In genomic region chr1:171286517-171286916, GRCm38 (mm10) we compare ENCODE assay signal across 8 mouse cellular contexts. TPM values are rescaled to one million over a fixed set of nuclear protein-coding genes. Genes with fewer than 3 reads are reported as not detected.
DNase-seq lines count a peak whose midpoint lies in the region; ATAC-seq and TF ChIP-seq lines count a peak whose summit lies in the region.

No protein-coding gene starts in this region.

- ATAC-seq in heart, embryonic 12.5 days (ENCODE audit: insufficient number of reproducible peaks, low FRiP score), result no peak
- ATAC-seq in hindbrain, embryonic 14.5 days (ENCODE audit: low FRiP score), result no peak
- no peak for ATAC-seq in midbrain, postnatal 0 days (ENCODE audit: low FRiP score)
- ATAC-seq in activated CD4-positive, CD25-positive, alpha-beta regulatory T cell, adult 4 months, result no peak

- DNase-seq in heart, adult 2 months, result no peak
- peak; percentile 67 for DNase-seq in cerebellum, adult 9-11 months
- DNase-seq in hindbrain, embryonic 14.5 days (ENCODE audit: low spot score), result no peak
- DNase-seq in midbrain, postnatal 0 days (ENCODE audit: low spot score), result no peak
- DNase-seq in layer of hippocampus, adult 9-10 months (ENCODE audit: low spot score), result no peak
- no peak for DNase-seq in Muller cell, postnatal 12 days (ENCODE audit: inconsistent ontology term)

- no peak overlapping the region for H3K27ac ChIP-seq in heart, embryonic 12.5 days (ENCODE audit: poor library complexity, severe bottlenecking)
- no peak overlapping the region for H3K27ac ChIP-seq in heart, adult 2 months
- H3K27ac ChIP-seq in hindbrain, embryonic 14.5 days, result no peak overlapping the region
- H3K27ac ChIP-seq in midbrain, postnatal 0 days (ENCODE audit: low read depth, low read length), result no peak overlapping the region; the same call in 1 of the 2 replicates

- H3K4me3 ChIP-seq in heart, embryonic 12.5 days, result peak overlapping the region; percentile 73
- no peak overlapping the region for H3K4me3 ChIP-seq in heart, adult 2 months
- peak overlapping the region; percentile 84 for H3K4me3 ChIP-seq in hindbrain, embryonic 14.5 days (replicated peaks; ENCODE audit: low read length)
- peak overlapping the region; percentile 57 for H3K4me3 ChIP-seq in midbrain, postnatal 0 days (ENCODE audit: low read depth, low read length)

- H3K79me2 ChIP-seq in heart, adult 2 months (replicated peaks; ENCODE audit: control insufficient read depth, insufficient read depth, low read length), result no peaks in the 10 kb centered on the region; the same call in 1 of the 2 replicates

- 0 out of 2 replicates have a peak overlapping the region, but pooled peaks have one; percentile 32 for H3K9ac ChIP-seq in heart, embryonic 12.5 days
- no peak overlapping the region for H3K9ac ChIP-seq in heart, adult 2 months (ENCODE audit: low read depth, low read length)
- H3K9ac ChIP-seq in hindbrain, embryonic 14.5 days, result peak overlapping the region; percentile 96; the same call in 1 of the 2 replicates
- peak overlapping the region; percentile 89; the same call in 1 of the 2 replicates for H3K9ac ChIP-seq in midbrain, postnatal 0 days (replicated peaks; ENCODE audit: low read length, poor library complexity, severe bottlenecking)

- H3K9me3 ChIP-seq in heart, embryonic 12.5 days (replicated peaks), result no peaks in the 10 kb centered on the region
- no peaks in the 10 kb centered on the region for H3K9me3 ChIP-seq in hindbrain, embryonic 14.5 days (ENCODE audit: control insufficient read depth, low read length)
- H3K9me3 ChIP-seq in midbrain, postnatal 0 days (ENCODE audit: low read length), result no peaks in the 10 kb centered on the region

- no peak for TF ChIP-seq CTCF in heart, adult 2 months (IDR thresholded peaks at IDR 0.05)
- TF ChIP-seq CTCF in midbrain, postnatal 0 days (IDR thresholded peaks at IDR 0.05), result no peak

- WGBS in heart, embryonic 12.5 days, result 92% methylated on average over 19 of the region's 19 CpGs
- WGBS in heart, adult 2 months, result 91% methylated on average over 19 of the region's 19 CpGs
- 90% methylated on average over 19 of the region's 19 CpGs for WGBS in hindbrain, embryonic 14.5 days
- 89% methylated on average over 19 of the region's 19 CpGs for WGBS in midbrain, postnatal 0 days

- H3K36me3 ChIP-seq in heart, embryonic 12.5 days, result peaks cover 62% of the 10 kb centered on the region
- H3K36me3 ChIP-seq in heart, adult 2 months (ENCODE audit: control insufficient read depth, insufficient read depth, low read length), result no peaks in the 10 kb centered on the region; the same call in 1 of the 2 replicates
- H3K36me3 ChIP-seq in hindbrain, embryonic 14.5 days (replicated peaks; ENCODE audit: control insufficient read depth, insufficient read depth), result peaks cover 64% of the 10 kb centered on the region
- H3K36me3 ChIP-seq in midbrain, postnatal 0 days (ENCODE audit: insufficient read depth, low read length), result peaks cover 35% of the 10 kb centered on the region

- intact Hi-C loops in heart, adult 2 months (cut with DNase I), result no loop called here

- TF ChIP-seq EP300 in heart, adult 2 months (IDR thresholded peaks at IDR 0.05; ENCODE audit: insufficient read depth, low read depth, low read length), result no peak

- no peak for TF ChIP-seq POLR2A in heart, adult 2 months (IDR thresholded peaks at IDR 0.05; ENCODE audit: insufficient read depth, low read depth, low read length)

- peak overlapping the region; percentile 80 for H3K4me2 ChIP-seq in heart, embryonic 12.5 days
- H3K4me2 ChIP-seq in hindbrain, embryonic 14.5 days (replicated peaks), result peak overlapping the region; percentile 65
- peak overlapping the region; percentile 53 for H3K4me2 ChIP-seq in midbrain, postnatal 0 days (ENCODE audit: low read depth, low read length, poor library complexity, severe bottlenecking)

- peaks cover 22% of the 10 kb centered on the region for H3K4me1 ChIP-seq in heart, embryonic 12.5 days (replicated peaks)
- H3K4me1 ChIP-seq in heart, adult 2 months (ENCODE audit: control insufficient read depth, insufficient read depth, low read length), result peaks cover 8% of the 10 kb centered on the region
- peaks cover 25% of the 10 kb centered on the region for H3K4me1 ChIP-seq in hindbrain, embryonic 14.5 days (replicated peaks; ENCODE audit: control insufficient read depth, insufficient read depth, low read length)
- peaks cover 6% of the 10 kb centered on the region; the same call in 1 of the 2 replicates for H3K4me1 ChIP-seq in midbrain, postnatal 0 days (ENCODE audit: insufficient read depth, low read length)

- H3K27me3 ChIP-seq in heart, embryonic 12.5 days (replicated peaks), result no peaks in the 10 kb centered on the region
- no peaks in the 10 kb centered on the region for H3K27me3 ChIP-seq in heart, adult 2 months (ENCODE audit: control insufficient read depth, insufficient read depth, low read length)
- no peaks in the 10 kb centered on the region for H3K27me3 ChIP-seq in hindbrain, embryonic 14.5 days (ENCODE audit: control insufficient read depth, insufficient read depth, low read length)
- no peaks in the 10 kb centered on the region for H3K27me3 ChIP-seq in midbrain, postnatal 0 days (ENCODE audit: insufficient read depth, low read length)

RNA-seq across cellular contexts. Expression of gene Usp21, which starts 1.3 kb away (rescaled TPM):
- 55.1 and 55.7 TPM in 2 replicates for polyA plus RNA-seq in heart, embryonic 12.5 days (2016; fragmentation: Nextera tagmentation; extraction: Ambion mirVana)
- total RNA-seq in heart, adult 2 months (2021), result 10 to 100 TPM; 19.9 to 20.1 TPM
- 31.7 and 37.9 TPM in 2 replicates for polyA plus RNA-seq in heart, adult 2 months (2012; rRNA removed)
- polyA plus RNA-seq in hindbrain, embryonic 14.5 days (2014; fragmentation: Nextera tagmentation; extraction: Ambion mirVana), result 80.1 and 85.8 TPM in 2 replicates
- total RNA-seq in midbrain, postnatal 0 days (2014; rRNA removed), result 59.5 and 65.9 TPM in 2 replicates
- 81.0 and 82.6 TPM in 2 replicates for polyA plus RNA-seq in midbrain, postnatal 0 days (2015; fragmentation: Nextera tagmentation; extraction: Ambion mirVana)
- polyA plus RNA-seq in activated CD4-positive, CD25-positive, alpha-beta regulatory T cell, adult 4 months (2017; shearing (Covaris generic)), result 10 to 100 TPM; 11.8 to 19.8 TPM

RNA-seq across cellular contexts. Expression of gene Ppox, which starts 5.5 kb away (rescaled TPM):
- polyA plus RNA-seq in heart, embryonic 12.5 days (2016; fragmentation: Nextera tagmentation; extraction: Ambion mirVana), result 51.7 and 55.4 TPM in 2 replicates
- 10 to 100 TPM in 1 of 2 experiments, 1 to 10 TPM in 1; 9.7 to 12.0 TPM for total RNA-seq in heart, adult 2 months (2021)
- polyA plus RNA-seq in heart, adult 2 months (2012; rRNA removed), result 31.4 and 33.1 TPM in 2 replicates
- polyA plus RNA-seq in hindbrain, embryonic 14.5 days (2014; fragmentation: Nextera tagmentation; extraction: Ambion mirVana), result 43.5 and 44.6 TPM in 2 replicates
- 36.5 and 45.9 TPM in 2 replicates for total RNA-seq in midbrain, postnatal 0 days (2014; rRNA removed)
- polyA plus RNA-seq in midbrain, postnatal 0 days (2015; fragmentation: Nextera tagmentation; extraction: Ambion mirVana), result 31.3 and 32.6 TPM in 2 replicates
- polyA plus RNA-seq in activated CD4-positive, CD25-positive, alpha-beta regulatory T cell, adult 4 months (2017; shearing (Covaris generic)), result 10 to 100 TPM; 53.6 to 58.0 TPM

RNA-seq across cellular contexts. Expression of gene Ufc1, which starts 8.3 kb away (rescaled TPM):
- 84.1 and 86.2 TPM in 2 replicates for polyA plus RNA-seq in heart, embryonic 12.5 days (2016; fragmentation: Nextera tagmentation; extraction: Ambion mirVana)
- total RNA-seq in heart, adult 2 months (2021), result 10 to 100 TPM; 80.5 to 93.5 TPM
- polyA plus RNA-seq in heart, adult 2 months (2012; rRNA removed), result 29.7 and 37.7 TPM in 2 replicates
- 116 and 131 TPM in 2 replicates for polyA plus RNA-seq in hindbrain, embryonic 14.5 days (2014; fragmentation: Nextera tagmentation; extraction: Ambion mirVana)
- total RNA-seq in midbrain, postnatal 0 days (2014; rRNA removed), result 83.7 and 87.9 TPM in 2 replicates
- 128 and 132 TPM in 2 replicates for polyA plus RNA-seq in midbrain, postnatal 0 days (2015; fragmentation: Nextera tagmentation; extraction: Ambion mirVana)
- 100 to 1,000 TPM; 100 to 110 TPM for polyA plus RNA-seq in activated CD4-positive, CD25-positive, alpha-beta regulatory T cell, adult 4 months (2017; shearing (Covaris generic))

RNA-seq across cellular contexts. Expression of gene B4galt3, which starts 16.4 kb away (rescaled TPM):
- 49.5 and 56.1 TPM in 2 replicates for polyA plus RNA-seq in heart, embryonic 12.5 days (2016; fragmentation: Nextera tagmentation; extraction: Ambion mirVana)
- total RNA-seq in heart, adult 2 months (2021), result 10 to 100 TPM; 16.4 to 17.4 TPM
- 41.9 and 45.7 TPM in 2 replicates for polyA plus RNA-seq in heart, adult 2 months (2012; rRNA removed)
- 86.5 and 88.6 TPM in 2 replicates for polyA plus RNA-seq in hindbrain, embryonic 14.5 days (2014; fragmentation: Nextera tagmentation; extraction: Ambion mirVana)
- 77.0 and 94.9 TPM in 2 replicates for total RNA-seq in midbrain, postnatal 0 days (2014; rRNA removed)
- 109 and 110 TPM in 2 replicates for polyA plus RNA-seq in midbrain, postnatal 0 days (2015; fragmentation: Nextera tagmentation; extraction: Ambion mirVana)
- 10 to 100 TPM; 33.1 to 35.7 TPM for polyA plus RNA-seq in activated CD4-positive, CD25-positive, alpha-beta regulatory T cell, adult 4 months (2017; shearing (Covaris generic))

RNA-seq across cellular contexts. Expression of gene Ndufs2, which starts 35.3 kb away (rescaled TPM):
- polyA plus RNA-seq in heart, embryonic 12.5 days (2016; fragmentation: Nextera tagmentation; extraction: Ambion mirVana), result 443 and 471 TPM in 2 replicates
- 1,000 to 10,000 TPM; 1,369 to 1,610 TPM for total RNA-seq in heart, adult 2 months (2021)
- 997 and 1,250 TPM in 2 replicates for polyA plus RNA-seq in heart, adult 2 months (2012; rRNA removed)
- 218 and 247 TPM in 2 replicates for polyA plus RNA-seq in hindbrain, embryonic 14.5 days (2014; fragmentation: Nextera tagmentation; extraction: Ambion mirVana)
- total RNA-seq in midbrain, postnatal 0 days (2014; rRNA removed), result 224 and 230 TPM in 2 replicates
- polyA plus RNA-seq in midbrain, postnatal 0 days (2015; fragmentation: Nextera tagmentation; extraction: Ambion mirVana), result 221 and 244 TPM in 2 replicates
- 100 to 1,000 TPM; 108 to 141 TPM for polyA plus RNA-seq in activated CD4-positive, CD25-positive, alpha-beta regulatory T cell, adult 4 months (2017; shearing (Covaris generic))
